Mouse (Mus musculus): ENCODE results near the gene Ky. TPM values are rescaled to one million over a fixed set of nuclear protein-coding genes. Genes with fewer than 3 reads are reported as not detected.
A peak's percentile ranks its signal among the peaks of the same experiment; 100 is the strongest.

Ky gene
- polyA plus RNA-seq, 1 experiment from 2014 or later: 0.30 TPM

- H3K9me3 ChIP-seq (ENCODE audit: low read depth, low read length): no peaks in the 10 kb centered on the region
- H3K4me1 ChIP-seq (ENCODE audit: insufficient read depth): no peaks in the 10 kb centered on the region
- ATAC-seq (ENCODE audit: insufficient read depth): no peak
- H3K4me3 ChIP-seq (ENCODE audit: low read depth, low read length): no peak overlapping the region
- H3K27me3 ChIP-seq (ENCODE audit: insufficient read depth, low read length): no peaks in the 10 kb centered on the region
- no peaks in the 10 kb centered on the region for H3K36me3 ChIP-seq (ENCODE audit: insufficient read depth)
- H3K4me2 ChIP-seq: no peak overlapping the region
- no peak for TF ChIP-seq CTCF (IDR thresholded peaks at IDR 0.05; ENCODE audit: low read depth)
- H3K27ac ChIP-seq (ENCODE audit: low read depth): no peak overlapping the region
- no peak overlapping the region for H3K9ac ChIP-seq
- 87% methylated on average over 3 of the region's 3 CpGs for WGBS
- DNase-seq: no peak
Measured at GRCm38 (mm10) chr9:102478451-102478835, 27.1 kb upstream of the Ky start.

GRCm38 (mm10) chr9:102479022-102479421, 26.5 kb upstream of the Ky start:
- TF ChIP-seq CTCF (IDR thresholded peaks at IDR 0.05; ENCODE audit: low read depth): peak; percentile 68
- Histone ChIP-seq H3K4me2 (no peak overlapping the region), H3K27ac (ENCODE audit: low read depth) (no peak overlapping the region), H3K36me3 (ENCODE audit: insufficient read depth) (no peaks in the 10 kb centered on the region), H3K9me3 (ENCODE audit: low read depth, low read length) (no peaks in the 10 kb centered on the region), H3K4me3 (ENCODE audit: low read depth, low read length) (no peak overlapping the region), H3K9ac (no peak overlapping the region), H3K27me3 (ENCODE audit: insufficient read depth, low read length) (no peaks in the 10 kb centered on the region), H3K4me1 (ENCODE audit: insufficient read depth) (no peaks in the 10 kb centered on the region)
- DNase-seq: peak; percentile 27
- ATAC-seq (ENCODE audit: insufficient read depth): no peak
- 34% methylated on average over 9 of the region's 9 CpGs for WGBS

DNA sequence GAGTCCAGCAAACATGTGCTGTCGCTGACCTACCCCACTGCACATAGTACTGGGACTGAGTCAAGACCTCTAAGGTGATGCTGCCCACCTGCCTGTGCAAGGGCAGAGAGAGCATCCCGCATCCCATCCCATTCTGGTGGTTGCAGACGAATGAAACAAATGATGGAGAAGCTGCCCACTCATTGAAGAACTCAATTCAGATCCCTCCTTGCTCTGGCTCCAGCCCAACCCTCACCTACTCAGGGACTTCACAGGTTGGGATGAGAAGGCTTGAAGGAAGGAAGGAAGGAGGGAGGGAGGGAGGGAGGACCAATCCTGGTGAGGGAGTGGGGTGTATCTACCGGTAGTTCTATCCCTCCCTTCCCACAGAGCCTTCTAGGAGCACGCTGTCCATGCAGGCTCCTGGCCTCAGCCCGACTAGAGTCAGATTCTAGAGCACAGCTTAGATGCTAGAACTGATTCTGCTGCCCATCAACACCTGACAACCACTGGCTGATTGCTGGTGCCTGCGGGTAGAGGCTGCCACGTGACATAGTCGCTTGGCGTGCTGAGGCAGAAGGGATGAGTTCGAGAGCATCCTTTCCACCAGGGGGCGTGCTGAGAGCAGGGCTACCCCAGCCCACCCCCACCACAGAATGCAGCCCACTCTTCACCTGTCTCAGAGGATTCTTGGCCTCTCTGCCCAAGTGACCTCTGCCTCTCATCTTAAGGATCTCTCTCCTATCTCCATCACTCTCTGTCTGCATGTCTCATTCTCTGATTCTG, 13.3 kb upstream of the Ky start:
- H3K9me3 ChIP-seq (ENCODE audit: low read depth, low read length): no peaks in the 10 kb centered on the region
- H3K36me3 ChIP-seq (ENCODE audit: insufficient read depth): no peaks in the 10 kb centered on the region
- H3K27me3 ChIP-seq (ENCODE audit: insufficient read depth, low read length): no peaks in the 10 kb centered on the region
- H3K4me3 ChIP-seq (ENCODE audit: low read depth, low read length): no peak overlapping the region
- DNase-seq (peak; percentile 18), ATAC-seq (ENCODE audit: insufficient read depth) (0 out of 2 replicates have a peak, but pooled peaks have one; percentile 36)
- H3K27ac ChIP-seq (ENCODE audit: low read depth): no peak overlapping the region
- no peaks in the 10 kb centered on the region for H3K4me1 ChIP-seq (ENCODE audit: insufficient read depth)
- H3K4me2 ChIP-seq: no peak overlapping the region
- WGBS: 39% methylated on average over 12 of the region's 12 CpGs
- H3K9ac ChIP-seq: no peak overlapping the region
- TF ChIP-seq CTCF (IDR thresholded peaks at IDR 0.05; ENCODE audit: low read depth): peak; percentile 60

- DNase-seq (peak; percentile 47), ATAC-seq (ENCODE audit: insufficient read depth) (peak; percentile 64; the same call in 1 of the 2 replicates)
- Histone ChIP-seq H3K4me1 (ENCODE audit: insufficient read depth) (no peaks in the 10 kb centered on the region), H3K4me3 (ENCODE audit: low read depth, low read length) (no peak overlapping the region), H3K36me3 (ENCODE audit: insufficient read depth) (no peaks in the 10 kb centered on the region), H3K9me3 (ENCODE audit: low read depth, low read length) (no peaks in the 10 kb centered on the region), H3K27me3 (ENCODE audit: insufficient read depth, low read length) (no peaks in the 10 kb centered on the region), H3K9ac (no peak overlapping the region), H3K4me2 (no peak overlapping the region), H3K27ac (ENCODE audit: low read depth) (no peak overlapping the region)
- 32% methylated on average over 4 of the region's 4 CpGs for WGBS
- TF ChIP-seq CTCF (IDR thresholded peaks at IDR 0.05; ENCODE audit: low read depth): no peak
Measured at GRCm38 (mm10) chr9:102493044-102493443, 12.5 kb upstream of the Ky start.

GRCm38 (mm10) chr9:102493916-102494315, 11.6 kb upstream of the Ky start:
- WGBS: 78% methylated on average over 2 of the region's 2 CpGs
- Histone ChIP-seq H3K4me1 (ENCODE audit: insufficient read depth) (no peaks in the 10 kb centered on the region), H3K27ac (ENCODE audit: low read depth) (no peak overlapping the region), H3K36me3 (ENCODE audit: insufficient read depth) (no peaks in the 10 kb centered on the region), H3K9me3 (ENCODE audit: low read depth, low read length) (no peaks in the 10 kb centered on the region), H3K27me3 (ENCODE audit: insufficient read depth, low read length) (no peaks in the 10 kb centered on the region), H3K9ac (no peak overlapping the region), H3K4me3 (ENCODE audit: low read depth, low read length) (no peak overlapping the region), H3K4me2 (no peak overlapping the region)
- TF ChIP-seq CTCF (IDR thresholded peaks at IDR 0.05; ENCODE audit: low read depth): no peak
- DNase-seq (no peak), ATAC-seq (ENCODE audit: insufficient read depth) (no peak)

GRCm38 (mm10) chr9:102494454-102494853, 11.1 kb upstream of the Ky start:
- no peak for TF ChIP-seq CTCF (IDR thresholded peaks at IDR 0.05; ENCODE audit: low read depth)
- Histone ChIP-seq H3K27me3 (ENCODE audit: insufficient read depth, low read length) (no peaks in the 10 kb centered on the region), H3K4me3 (ENCODE audit: low read depth, low read length) (no peak overlapping the region), H3K9ac (no peak overlapping the region), H3K27ac (ENCODE audit: low read depth) (no peak overlapping the region), H3K9me3 (ENCODE audit: low read depth, low read length) (no peaks in the 10 kb centered on the region), H3K4me2 (no peak overlapping the region), H3K4me1 (ENCODE audit: insufficient read depth) (no peaks in the 10 kb centered on the region), H3K36me3 (ENCODE audit: insufficient read depth) (no peaks in the 10 kb centered on the region)
- ATAC-seq (ENCODE audit: insufficient read depth): no peak
- 69% methylated on average over 9 of the region's 9 CpGs for WGBS
- DNase-seq: no peak

GRCm38 (mm10) chr9:102495266-102495665, 10.3 kb upstream of the Ky start:
- ATAC-seq (ENCODE audit: insufficient read depth) (no peak), DNase-seq (no peak)
- Histone ChIP-seq H3K9me3 (ENCODE audit: low read depth, low read length) (no peaks in the 10 kb centered on the region), H3K9ac (no peak overlapping the region), H3K4me1 (ENCODE audit: insufficient read depth) (no peaks in the 10 kb centered on the region), H3K27ac (ENCODE audit: low read depth) (no peak overlapping the region), H3K4me3 (ENCODE audit: low read depth, low read length) (no peak overlapping the region), H3K4me2 (no peak overlapping the region), H3K27me3 (ENCODE audit: insufficient read depth, low read length) (no peaks in the 10 kb centered on the region), H3K36me3 (ENCODE audit: insufficient read depth) (no peaks in the 10 kb centered on the region)
- TF ChIP-seq CTCF (IDR thresholded peaks at IDR 0.05; ENCODE audit: low read depth): no peak
- WGBS: 93% methylated on average over 4 of the region's 4 CpGs
